Mouse (Mus musculus) adrenal gland, postnatal 4 days (tissue): Measurements from ENCODE around the gene Kcnh5. TPM values are rescaled to one million over a fixed set of nuclear protein-coding genes. Genes with fewer than 3 reads are reported as not detected.

ENCODE experiments used
- DNase-seq, 2 experiments: peaks; one replicate each; pipeline ENCODE4 v3.0.0; 2021 to 2022; ENCODE audit warnings: low spot score in 2 of 2, mixed read lengths in 2 of 2
- total RNA-seq, 2 experiments: library from RNA; stranded (reverse); gene quantifications; 2 replicates each; pipeline ENCODE4 v1.2.3; 2021

Kcnh5 gene
- total RNA-seq, 2 experiments from 2014 or later = 0.25 to 0.31 TPM

GRCm38 (mm10) chr12:74966266-74966665 lies 210.9 kb downstream of the Kcnh5 start:
- no peak for DNase-seq

DNA sequence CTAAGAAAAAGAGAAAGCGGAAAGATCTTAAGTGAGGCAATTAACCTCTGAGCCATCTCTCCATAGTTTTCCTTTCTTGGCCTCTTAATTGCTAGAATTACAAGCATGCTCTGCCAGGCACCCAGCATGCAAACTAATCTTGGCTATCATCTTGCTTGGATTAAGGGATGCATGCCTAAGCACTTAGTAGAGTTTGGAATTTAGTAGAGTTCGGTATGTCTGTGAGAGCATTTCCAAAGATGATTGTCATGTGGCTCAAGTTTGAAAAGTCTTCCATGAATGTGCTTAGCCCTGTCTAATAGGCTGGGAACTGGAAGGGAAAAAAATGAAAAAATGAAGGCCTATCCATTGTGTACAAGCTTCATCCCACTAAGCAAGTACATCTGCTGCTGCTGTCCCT lies 224.5 kb downstream of the Kcnh5 start:
- DNase-seq = no peak

- no peak for DNase-seq
Observed at GRCm38 (mm10) chr12:74951124-74952115, 225.7 kb downstream of the Kcnh5 start.

- DNase-seq = no peak
Observed at GRCm38 (mm10) chr12:74901331-74901730, 275.8 kb downstream of the Kcnh5 start.

DNA sequence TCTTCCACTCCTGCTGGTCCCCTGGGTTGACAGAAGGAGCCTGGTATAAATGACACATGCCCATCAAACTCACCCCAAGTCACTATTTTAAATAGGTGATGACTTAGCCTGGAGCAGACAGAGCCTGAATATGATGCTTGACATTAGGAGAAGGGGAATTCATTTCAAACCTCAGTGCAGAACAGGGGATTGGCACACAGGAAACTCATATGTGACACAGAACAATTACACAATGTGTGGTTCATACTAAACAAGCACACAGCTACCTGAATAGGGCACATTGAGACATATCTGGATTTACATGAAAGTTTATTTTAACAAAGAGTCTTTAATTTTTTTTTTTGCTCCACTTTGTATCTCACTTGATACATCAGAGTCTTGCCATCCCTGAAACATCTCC lies 276.4 kb downstream of the Kcnh5 start:
- DNase-seq = no peak

- no peak for DNase-seq
Observed at GRCm38 (mm10) chr12:74899055-74899454, 278.1 kb downstream of the Kcnh5 start.

- DNase-seq = no peak
Observed at GRCm38 (mm10) chr12:74898211-74898610, 278.9 kb downstream of the Kcnh5 start.

- DNase-seq = no peak
Observed at GRCm38 (mm10) chr12:74894870-74895423, 282.2 kb downstream of the Kcnh5 start.

DNA sequence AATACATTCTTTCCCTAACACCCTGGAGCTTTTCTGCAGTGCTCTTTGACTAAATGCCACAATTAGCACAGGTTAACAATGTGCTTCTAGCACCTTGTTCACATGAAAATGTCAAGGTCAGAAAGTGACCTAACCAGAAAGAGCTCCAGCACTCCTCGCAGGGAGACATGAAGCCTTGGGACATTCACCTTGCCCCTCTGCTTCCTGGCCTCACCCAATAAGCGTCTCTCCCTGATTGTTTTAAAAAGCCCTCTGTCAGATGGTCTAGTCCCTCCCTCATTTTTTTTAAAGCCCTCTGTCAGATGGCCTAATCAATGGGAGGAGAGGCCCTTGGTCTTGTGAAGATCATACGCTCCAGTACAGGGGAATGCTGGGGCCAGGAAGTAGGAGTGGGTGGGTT lies 287.7 kb downstream of the Kcnh5 start:
- DNase-seq = no peak

GRCm38 (mm10) chr12:74887064-74887463 lies 290.1 kb downstream of the Kcnh5 start:
- DNase-seq = no peak

DNA sequence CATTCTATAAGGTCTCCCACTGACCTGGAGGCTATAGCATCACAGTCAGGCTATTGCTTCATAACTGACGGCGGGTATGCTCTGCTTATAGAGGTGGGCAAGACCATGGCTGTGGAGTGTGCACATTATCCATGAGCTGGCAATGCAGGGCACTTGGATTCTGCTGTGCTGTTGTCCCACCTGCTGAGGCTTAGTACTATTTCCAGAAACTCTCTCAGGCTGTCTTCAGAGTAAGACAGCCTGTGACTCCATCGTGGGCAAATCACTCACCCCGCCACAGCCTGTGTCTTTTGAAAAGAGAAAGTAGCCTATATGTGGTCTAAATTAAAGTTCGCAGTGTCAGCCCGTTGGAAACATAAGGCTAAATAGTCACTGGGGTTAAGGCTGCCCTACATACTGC lies 295.8 kb downstream of the Kcnh5 start:
- no peak for DNase-seq

DNA sequence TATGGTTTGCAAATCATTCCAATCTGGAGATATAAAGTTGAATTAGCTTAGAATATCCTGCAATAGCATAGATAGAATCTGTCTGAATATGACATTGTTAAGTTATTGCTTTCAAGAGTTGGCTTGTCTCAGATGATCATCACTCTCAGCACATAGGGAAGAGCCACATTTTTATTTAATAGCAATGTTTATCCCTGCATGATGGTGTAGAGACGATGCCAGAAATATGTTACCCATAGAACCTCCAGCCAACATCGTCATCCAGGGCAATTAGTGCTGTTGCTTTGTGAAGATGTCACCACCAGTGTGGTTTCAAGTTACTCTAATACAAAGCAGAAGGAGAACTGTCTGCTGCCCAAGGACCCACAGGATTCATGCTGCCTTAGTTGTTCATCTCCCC lies 321.5 kb downstream of the Kcnh5 start:
- DNase-seq = no peak

- DNase-seq = no peak
Observed at GRCm38 (mm10) chr12:74854263-74854662, 322.9 kb downstream of the Kcnh5 start.

GRCm38 (mm10) chr12:74850323-74850722 lies 326.8 kb downstream of the Kcnh5 start:
- DNase-seq = no peak

DNA sequence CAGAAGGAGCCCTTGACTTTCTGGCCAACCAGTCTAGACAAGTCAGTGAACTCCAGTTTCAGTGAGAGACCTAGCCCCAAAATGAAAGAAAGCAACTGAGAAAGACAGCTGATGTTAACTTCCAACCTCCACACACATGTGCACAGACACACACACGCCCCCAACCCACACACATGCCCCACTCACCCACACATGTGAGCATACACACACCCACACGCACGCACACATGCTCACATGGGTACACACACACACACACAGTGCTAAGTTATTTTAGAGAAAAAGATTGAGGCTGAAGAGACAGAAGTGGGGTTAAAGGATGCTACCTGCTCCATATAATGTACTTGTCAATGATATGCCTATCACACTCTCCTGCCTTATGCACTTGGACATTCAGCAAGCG lies 327.2 kb downstream of the Kcnh5 start:
- no peak for DNase-seq

DNA sequence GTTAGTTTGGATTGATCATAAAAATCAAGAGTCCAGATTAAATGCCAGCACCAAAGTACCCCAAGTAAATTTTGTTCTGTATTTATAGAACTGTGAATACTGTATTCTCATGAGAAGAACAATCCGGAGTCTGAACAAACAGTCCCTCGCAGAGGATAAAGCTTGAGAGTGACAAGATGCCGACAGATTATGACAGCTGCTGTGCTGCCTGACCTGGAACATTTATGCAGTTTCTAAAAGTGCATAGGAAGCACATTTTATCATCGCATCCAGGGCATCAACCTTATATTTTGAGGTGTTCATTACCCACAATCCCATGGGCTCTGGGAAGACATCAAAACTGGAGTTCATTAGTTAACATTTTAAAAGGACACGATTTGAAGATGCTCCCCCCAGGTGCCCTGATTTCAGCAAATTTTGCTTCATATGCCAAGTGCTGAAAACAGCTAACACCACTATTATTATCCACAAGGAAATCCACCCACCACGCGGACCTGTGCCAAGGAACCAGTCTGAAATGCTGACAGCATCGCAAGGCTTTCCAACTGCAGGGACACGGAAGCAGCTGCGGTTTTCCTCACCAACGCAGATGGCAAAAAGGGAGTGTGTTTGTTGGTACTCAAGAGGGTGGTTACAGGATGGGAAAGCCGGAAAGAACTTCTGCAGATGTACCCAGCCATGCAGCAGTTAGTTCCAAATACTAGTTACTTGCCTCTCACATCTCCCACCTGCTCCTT lies 328.4 kb downstream of the Kcnh5 start:
- DNase-seq = no peak

Other genes starting within 250 kb of the Kcnh5 start
- gene Rhoj, start 131.0 kb upstream of the Kcnh5 start, total RNA-seq = 10 to 100 TPM; 25.5 to 29.3 TPM
- not detected for gene Gphb5, start 239.4 kb upstream of the Kcnh5 start, total RNA-seq